In the genomic region with DNA sequence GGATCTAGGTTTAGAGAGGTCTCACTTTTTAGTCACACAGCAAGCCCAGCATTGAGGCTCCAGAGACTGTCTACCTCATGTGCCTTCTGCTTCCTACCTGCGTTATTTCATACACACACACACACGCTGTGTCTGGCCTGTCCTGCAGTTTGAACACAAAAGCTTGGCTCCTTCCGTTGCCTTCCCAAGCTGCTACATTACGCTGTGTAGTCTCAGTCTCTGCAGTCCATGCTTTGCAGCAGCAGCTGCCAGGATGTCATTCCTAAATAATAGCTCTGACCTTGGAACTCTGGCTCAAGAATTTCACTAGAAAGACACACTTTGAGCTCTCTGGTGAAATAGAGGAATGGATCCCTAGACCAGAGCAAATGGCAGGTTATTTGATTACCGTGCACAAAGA, we compare ENCODE assay signal across 17 mouse cellular contexts.
DNase-seq lines count a peak whose midpoint lies in the region; ATAC-seq lines count a peak whose summit lies in the region.
"Had no signal": no experiment of that assay in that cellular context is flagged by ENCODE, and none has a peak within 500 bp of the region (broad histone marks: within the 10 kb centered on the region; RNA-seq: fewer than 3 reads in every experiment).

No protein-coding gene starts in this region.

- no peak overlapping the region for H3K4me2 ChIP-seq in hindbrain, embryonic 14.5 days (replicated peaks)
- no peak overlapping the region for H3K4me2 ChIP-seq in hindbrain, embryonic 12.5 days (replicated peaks)
- H3K4me2 ChIP-seq in kidney, embryonic 16.5 days (replicated peaks; ENCODE audit: low read depth, low read length) = no peak overlapping the region
- H3K4me2 ChIP-seq: embryonic facial prominence, embryonic 15.5 days; forebrain, embryonic 13.5 days; limb, embryonic 15.5 days had no signal

- no peaks in the 10 kb centered on the region for H3K27me3 ChIP-seq in hindbrain, embryonic 14.5 days (ENCODE audit: control insufficient read depth, insufficient read depth, low read length)
- H3K27me3 ChIP-seq in hindbrain, embryonic 12.5 days = no peaks in the 10 kb centered on the region
- no peaks in the 10 kb centered on the region for H3K27me3 ChIP-seq in kidney, embryonic 16.5 days (ENCODE audit: insufficient read depth, low read length)
- H3K27me3 ChIP-seq: embryonic facial prominence, embryonic 15.5 days; forebrain, embryonic 13.5 days; limb, embryonic 15.5 days had no signal

- ATAC-seq in hindbrain, embryonic 14.5 days (ENCODE audit: low FRiP score) = no peak
- no peak for ATAC-seq in hindbrain, embryonic 12.5 days (ENCODE audit: low FRiP score)
- peak; percentile 73; the same call in 1 of the 2 replicates for ATAC-seq in kidney, embryonic 16.5 days (ENCODE audit: low FRiP score, low TSS enrichment)
- ATAC-seq: forebrain, embryonic 13.5 days; lung, postnatal 0 days had no signal

- H3K9ac ChIP-seq in hindbrain, embryonic 14.5 days = no peak overlapping the region
- H3K9ac ChIP-seq in hindbrain, embryonic 12.5 days = no peak overlapping the region
- H3K9ac ChIP-seq in kidney, embryonic 16.5 days (replicated peaks; ENCODE audit: low read length) = no peak overlapping the region
- H3K9ac ChIP-seq: embryonic facial prominence, embryonic 15.5 days; forebrain, embryonic 13.5 days; limb, embryonic 15.5 days had no signal

- no peaks in the 10 kb centered on the region for H3K4me1 ChIP-seq in hindbrain, embryonic 14.5 days (replicated peaks; ENCODE audit: control insufficient read depth, insufficient read depth, low read length)
- no peaks in the 10 kb centered on the region for H3K4me1 ChIP-seq in hindbrain, embryonic 12.5 days
- H3K4me1 ChIP-seq in kidney, embryonic 16.5 days (ENCODE audit: insufficient read depth, low read length) = 0 out of 2 replicates have a peak, but pooled peaks cover 6% of the 10 kb centered on the region
- H3K4me1 ChIP-seq: embryonic facial prominence, embryonic 15.5 days; forebrain, embryonic 13.5 days; limb, embryonic 15.5 days had no signal

- H3K27ac ChIP-seq in hindbrain, embryonic 14.5 days = peak overlapping the region; percentile 32; the same call in 1 of the 2 replicates
- no peak overlapping the region for H3K27ac ChIP-seq in hindbrain, embryonic 12.5 days
- H3K27ac ChIP-seq in kidney, embryonic 16.5 days (ENCODE audit: low read length) = no peak overlapping the region
- H3K27ac ChIP-seq: embryonic facial prominence, embryonic 15.5 days; forebrain, embryonic 13.5 days; gastrocnemius, adult 2 months; heart, adult 2 months; limb, embryonic 15.5 days had no signal

- H3K36me3 ChIP-seq in hindbrain, embryonic 14.5 days (replicated peaks; ENCODE audit: control insufficient read depth, insufficient read depth) = no peaks in the 10 kb centered on the region
- H3K36me3 ChIP-seq in hindbrain, embryonic 12.5 days = no peaks in the 10 kb centered on the region
- H3K36me3 ChIP-seq in kidney, embryonic 16.5 days (ENCODE audit: insufficient read depth, low read length) = no peaks in the 10 kb centered on the region
- H3K36me3 ChIP-seq: embryonic facial prominence, embryonic 15.5 days; limb, embryonic 15.5 days had no signal

- no peak for DNase-seq in hindbrain, embryonic 14.5 days (ENCODE audit: low spot score)
- no peak for DNase-seq in kidney, postnatal 14 days
- peak; percentile 50 for DNase-seq in adrenal gland, postnatal 14 days
- DNase-seq in embryo, embryonic 11 days = peak; percentile 28
- no peak for DNase-seq in frontal cortex, postnatal 25 days (ENCODE audit: low spot score in 2 of 2)
- DNase-seq in frontal cortex, postnatal 14 days (ENCODE audit: low spot score in 2 of 2) = no peak
- DNase-seq: cerebellum, adult 9-10 months; gastrocnemius, adult 2 months; heart, adult 2 months; heart, postnatal 14 days; right cerebral cortex, postnatal 14 days had no signal

- no peaks in the 10 kb centered on the region for H3K9me3 ChIP-seq in hindbrain, embryonic 14.5 days (ENCODE audit: control insufficient read depth, low read length)
- no peaks in the 10 kb centered on the region for H3K9me3 ChIP-seq in hindbrain, embryonic 12.5 days (replicated peaks)
- H3K9me3 ChIP-seq in kidney, embryonic 16.5 days (ENCODE audit: low read length) = no peaks in the 10 kb centered on the region
- H3K9me3 ChIP-seq: embryonic facial prominence, embryonic 15.5 days; forebrain, embryonic 13.5 days; limb, embryonic 15.5 days had no signal

- no peak overlapping the region for H3K4me3 ChIP-seq in hindbrain, embryonic 14.5 days (replicated peaks; ENCODE audit: low read length)
- H3K4me3 ChIP-seq in hindbrain, embryonic 12.5 days = no peak overlapping the region
- no peak overlapping the region for H3K4me3 ChIP-seq in kidney, embryonic 16.5 days (ENCODE audit: low read length)
- H3K4me3 ChIP-seq: embryonic facial prominence, embryonic 15.5 days; forebrain, embryonic 13.5 days; gastrocnemius, adult 2 months; heart, adult 2 months; limb, embryonic 15.5 days had no signal

- 67% methylated on average over 5 of the region's 5 CpGs for WGBS in hindbrain, embryonic 14.5 days
- WGBS in hindbrain, embryonic 12.5 days = 79% methylated on average over 5 of the region's 5 CpGs
- 49% methylated on average over 5 of the region's 5 CpGs for WGBS in kidney, embryonic 16.5 days

Comparison
In these comparisons a context has a peak if more than half of its experiments do, and no peak if none do; other contexts are left out.
1. DNase-seq: peak in adrenal gland, postnatal 14 days (single experiment) and embryo, embryonic 11 days (single experiment); none in hindbrain, embryonic 14.5 days (single experiment), kidney, postnatal 14 days (single experiment), frontal cortex, postnatal 25 days (0 of 2) and frontal cortex, postnatal 14 days (0 of 2).